In the genomic region with DNA sequence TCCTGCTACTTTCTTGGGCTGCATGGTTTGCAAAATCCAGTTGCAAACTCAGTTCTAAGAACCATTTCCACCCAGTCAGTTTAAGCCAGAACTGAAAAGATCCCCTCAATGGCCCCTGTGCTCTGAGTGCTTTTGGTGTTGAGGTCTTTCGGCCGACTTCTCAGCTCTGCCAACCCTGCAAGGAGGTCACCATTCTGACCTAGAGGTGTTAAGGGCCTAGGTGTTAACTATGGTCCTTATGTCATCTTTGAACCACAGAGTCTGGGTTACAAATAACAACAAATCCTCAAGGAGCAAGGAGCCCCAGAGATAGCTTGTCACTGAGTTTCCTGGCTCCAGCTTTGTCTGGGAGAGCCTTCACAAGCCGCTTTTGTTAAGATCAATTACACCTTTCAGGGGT, we compare ENCODE assay signal across 20 mouse cellular contexts. TPM values are rescaled to one million over a fixed set of nuclear protein-coding genes. Genes with fewer than 3 reads are reported as not detected.
"Had no signal": no experiment of that assay in that cellular context is flagged by ENCODE, and none has a peak within 500 bp of the region (broad histone marks: within the 10 kb centered on the region; RNA-seq: fewer than 3 reads in every experiment).

No protein-coding gene starts in this region.

- H3K9me3 ChIP-seq: midbrain, embryonic 10.5 days; midbrain, embryonic 12.5 days; neural tube, embryonic 12.5 days; stomach, embryonic 15.5 days had no signal

- DNase-seq: lung, adult 18-20 months; lung, embryonic 14.5 days; lung, postnatal 10 days; lung, postnatal 4 days; midbrain, embryonic 14.5 days; retina, postnatal 1 day; right cerebral cortex, adult 18-20 months; right cerebral cortex, postnatal 25 days; right cerebral cortex, postnatal 4 days; spleen, adult 18-20 months; thymus, adult 2 months; thymus, postnatal 25 days; thymus, postnatal 4 days had no signal

- H3K36me3 ChIP-seq: midbrain, embryonic 10.5 days; midbrain, embryonic 12.5 days; neural tube, embryonic 12.5 days; stomach, embryonic 15.5 days had no signal

- H3K9ac ChIP-seq: lung, embryonic 14.5 days; midbrain, embryonic 12.5 days; neural tube, embryonic 12.5 days; stomach, embryonic 15.5 days had no signal

- ATAC-seq: midbrain, embryonic 16.5 days had no signal

- H3K4me3 ChIP-seq: midbrain, embryonic 10.5 days; midbrain, embryonic 12.5 days; myocyte; neural tube, embryonic 12.5 days; stomach, embryonic 15.5 days had no signal

- H3K4me1 ChIP-seq: stomach, embryonic 15.5 days had no signal

- H3K27ac ChIP-seq: midbrain, embryonic 10.5 days; midbrain, embryonic 12.5 days; neural tube, embryonic 12.5 days; stomach, embryonic 15.5 days; stomach, postnatal 0 days had no signal

- H3K27me3 ChIP-seq: midbrain, embryonic 12.5 days; neural tube, embryonic 12.5 days; stomach, embryonic 15.5 days had no signal

- H3K4me2 ChIP-seq: lung, embryonic 14.5 days; midbrain, embryonic 12.5 days; neural tube, embryonic 12.5 days; stomach, embryonic 15.5 days had no signal

RNA-seq across cellular contexts. Expression of gene Cd2, which starts 45.9 kb away (rescaled TPM):
- polyA plus RNA-seq: midbrain, embryonic 12.5 days; midbrain, embryonic 14.5 days; midbrain, embryonic 16.5 days; myocyte; neural tube, embryonic 12.5 days; stomach, postnatal 0 days had no signal
